Mouse (Mus musculus): ENCODE measurements around the gene Bmp8a. TPM values are rescaled to one million over a fixed set of nuclear protein-coding genes. Genes with fewer than 3 reads are reported as not detected.
A peak's percentile ranks its signal among the peaks of the same experiment; 100 is the strongest.
"Not testable (repeated sequence)": the region's sequence is repeated elsewhere in the genome, so short reads cannot be mapped to it uniquely, and the experiment has no call there.

The Bmp8a gene
- polyA plus RNA-seq, 1 experiment, result 0.46 TPM

GRCm38 (mm10) chr4:123353271-123353877 lies 10.3 kb upstream of the Bmp8a start:
- Histone ChIP-seq H3K27me3 (ENCODE audit: control insufficient read depth, insufficient read depth, low read length) (0 out of 2 replicates have a peak, but pooled peaks cover 1% of the 10 kb centered on the region), H3K27ac (ENCODE audit: control insufficient read depth, insufficient read depth, low read length) (no peak overlapping the region), H3K4me3 (ENCODE audit: control insufficient read depth, insufficient read depth, low read length) (no peak overlapping the region), H3K36me3 (ENCODE audit: control insufficient read depth, insufficient read depth, low read length) (peaks cover 68% of the 10 kb centered on the region), H3K4me1 (replicated peaks; ENCODE audit: control insufficient read depth, insufficient read depth, low read length) (no peaks in the 10 kb centered on the region)
- TF ChIP-seq POLR2A (IDR thresholded peaks at IDR 0.05; ENCODE audit: control insufficient read depth, extremely low read depth, insufficient read depth, low read length, poor library complexity), result no peak
- TF ChIP-seq CTCF (IDR thresholded peaks at IDR 0.05; ENCODE audit: borderline replicate concordance, control insufficient read depth, extremely low read depth, insufficient read depth, low read length, poor library complexity), result no peak
- no peak for DNase-seq
- 93% methylated on average over 10 of the region's 10 CpGs for WGBS

- no peak for TF ChIP-seq POLR2A (IDR thresholded peaks at IDR 0.05; ENCODE audit: control insufficient read depth, extremely low read depth, insufficient read depth, low read length, poor library complexity)
- peaks cover 12% of the 10 kb centered on the region for H3K4me1 ChIP-seq (replicated peaks; ENCODE audit: control insufficient read depth, insufficient read depth, low read length)
- no peaks in the 10 kb centered on the region for H3K36me3 ChIP-seq (ENCODE audit: control insufficient read depth, insufficient read depth, low read length)
- no peak for DNase-seq
- WGBS, result 19% methylated on average over 6 of the region's 6 CpGs
- H3K27ac ChIP-seq (ENCODE audit: control insufficient read depth, insufficient read depth, low read length), result no peak overlapping the region
- peaks cover 15% of the 10 kb centered on the region; the same call in 1 of the 2 replicates for H3K27me3 ChIP-seq (ENCODE audit: control insufficient read depth, insufficient read depth, low read length)
- H3K4me3 ChIP-seq (ENCODE audit: control insufficient read depth, insufficient read depth, low read length), result peak overlapping the region; percentile 43
These were observed 378 bp upstream of the Bmp8a start for GRCm38 (mm10) chr4:123343471-123343789.

GRCm38 (mm10) chr4:123342091-123342641 lies 886 bp downstream of the Bmp8a start:
- no peak for TF ChIP-seq POLR2A (IDR thresholded peaks at IDR 0.05; ENCODE audit: control insufficient read depth, extremely low read depth, insufficient read depth, low read length, poor library complexity)
- TF ChIP-seq CTCF (IDR thresholded peaks at IDR 0.05; ENCODE audit: borderline replicate concordance, control insufficient read depth, extremely low read depth, insufficient read depth, low read length, poor library complexity), result no peak
- DNase-seq, result peak; percentile 3
- H3K4me1 ChIP-seq (replicated peaks; ENCODE audit: control insufficient read depth, insufficient read depth, low read length), result peaks cover 12% of the 10 kb centered on the region
- peaks cover 15% of the 10 kb centered on the region; the same call in 1 of the 2 replicates for H3K27me3 ChIP-seq (ENCODE audit: control insufficient read depth, insufficient read depth, low read length)
- 6% methylated on average over 43 of the region's 43 CpGs for WGBS
- H3K4me3 ChIP-seq (ENCODE audit: control insufficient read depth, insufficient read depth, low read length), result peak overlapping the region; percentile 43
- no peaks in the 10 kb centered on the region for H3K36me3 ChIP-seq (ENCODE audit: control insufficient read depth, insufficient read depth, low read length)
- no peak overlapping the region for H3K27ac ChIP-seq (ENCODE audit: control insufficient read depth, insufficient read depth, low read length)

GRCm38 (mm10) chr4:123340232-123340631 lies 2.8 kb downstream of the Bmp8a start:
- no peak for DNase-seq
- Histone ChIP-seq H3K4me3 (ENCODE audit: control insufficient read depth, insufficient read depth, low read length) (no peak overlapping the region), H3K27ac (ENCODE audit: control insufficient read depth, insufficient read depth, low read length) (no peak overlapping the region), H3K27me3 (ENCODE audit: control insufficient read depth, insufficient read depth, low read length) (peaks cover 15% of the 10 kb centered on the region; the same call in 1 of the 2 replicates), H3K36me3 (ENCODE audit: control insufficient read depth, insufficient read depth, low read length) (no peaks in the 10 kb centered on the region), H3K4me1 (replicated peaks; ENCODE audit: control insufficient read depth, insufficient read depth, low read length) (peaks cover 14% of the 10 kb centered on the region)
- WGBS, result 54% methylated on average over 5 of the region's 5 CpGs
- TF ChIP-seq CTCF (IDR thresholded peaks at IDR 0.05; ENCODE audit: borderline replicate concordance, control insufficient read depth, extremely low read depth, insufficient read depth, low read length, poor library complexity) (no peak), POLR2A (IDR thresholded peaks at IDR 0.05; ENCODE audit: control insufficient read depth, extremely low read depth, insufficient read depth, low read length, poor library complexity) (no peak)

GRCm38 (mm10) chr4:123337693-123338092 lies 5.4 kb downstream of the Bmp8a start:
- Histone ChIP-seq H3K36me3 (ENCODE audit: control insufficient read depth, insufficient read depth, low read length) (no peaks in the 10 kb centered on the region), H3K27me3 (ENCODE audit: control insufficient read depth, insufficient read depth, low read length) (peaks cover 12% of the 10 kb centered on the region; the same call in 1 of the 2 replicates), H3K4me3 (ENCODE audit: control insufficient read depth, insufficient read depth, low read length) (no peak overlapping the region), H3K27ac (ENCODE audit: control insufficient read depth, insufficient read depth, low read length) (no peak overlapping the region), H3K4me1 (replicated peaks; ENCODE audit: control insufficient read depth, insufficient read depth, low read length) (peaks cover 7% of the 10 kb centered on the region)
- TF ChIP-seq CTCF (IDR thresholded peaks at IDR 0.05; ENCODE audit: borderline replicate concordance, control insufficient read depth, extremely low read depth, insufficient read depth, low read length, poor library complexity) (no peak), POLR2A (IDR thresholded peaks at IDR 0.05; ENCODE audit: control insufficient read depth, extremely low read depth, insufficient read depth, low read length, poor library complexity) (no peak)
- WGBS, result 55% methylated on average over 4 of the region's 4 CpGs
- no peak for DNase-seq

GRCm38 (mm10) chr4:123335796-123336585 lies 7.1 kb downstream of the Bmp8a start:
- 82% methylated on average over 14 of the region's 14 CpGs for WGBS

GRCm38 (mm10) chr4:123335244-123335643 lies 7.8 kb downstream of the Bmp8a start:
- WGBS, result 91% methylated on average over 10 of the region's 10 CpGs
- H3K4me1 ChIP-seq (replicated peaks; ENCODE audit: control insufficient read depth, insufficient read depth, low read length); DNase-seq; H3K4me3 ChIP-seq (ENCODE audit: control insufficient read depth, insufficient read depth, low read length); H3K27ac ChIP-seq (ENCODE audit: control insufficient read depth, insufficient read depth, low read length); H3K36me3 ChIP-seq (ENCODE audit: control insufficient read depth, insufficient read depth, low read length); H3K27me3 ChIP-seq (ENCODE audit: control insufficient read depth, insufficient read depth, low read length): not testable (repeated sequence)

More at GRCm38 (mm10) chr4:123335796-123336585, 7.1 kb downstream of the Bmp8a start:
- no peak overlapping the region for H3K27ac ChIP-seq (ENCODE audit: control insufficient read depth, insufficient read depth, low read length)
- H3K4me3 ChIP-seq (ENCODE audit: control insufficient read depth, insufficient read depth, low read length), result no peak overlapping the region
- 0 out of 2 replicates have a peak, but pooled peaks cover 2% of the 10 kb centered on the region for H3K4me1 ChIP-seq (replicated peaks; ENCODE audit: control insufficient read depth, insufficient read depth, low read length)
- DNase-seq, result no peak
- no peaks in the 10 kb centered on the region for H3K27me3 ChIP-seq (ENCODE audit: control insufficient read depth, insufficient read depth, low read length)
- no peak for TF ChIP-seq CTCF (IDR thresholded peaks at IDR 0.05; ENCODE audit: borderline replicate concordance, control insufficient read depth, extremely low read depth, insufficient read depth, low read length, poor library complexity)
- TF ChIP-seq POLR2A (IDR thresholded peaks at IDR 0.05; ENCODE audit: control insufficient read depth, extremely low read depth, insufficient read depth, low read length, poor library complexity), result no peak
- no peaks in the 10 kb centered on the region for H3K36me3 ChIP-seq (ENCODE audit: control insufficient read depth, insufficient read depth, low read length)
